Mouse (Mus musculus) C2C12 (cell line): Measurements from ENCODE around the gene Eif4e3.

ENCODE experiments used
- CTCF ChIP-seq: IDR thresholded peaks from one replicate; pipeline ENCODE4 v1.5.1; 2011; ENCODE audit not compliant: control insufficient read depth, insufficient read depth, insufficient read length
- FOSL1 ChIP-seq: IDR thresholded peaks from one replicate; pipeline ENCODE4 v1.8.0; 2011; ENCODE audit warnings: mild to moderate bottlenecking, low read length; ENCODE audit not compliant: poor library complexity, insufficient read depth, severe bottlenecking
- MAX ChIP-seq: IDR thresholded peaks from one replicate; pipeline ENCODE4 v1.6.1; 2011; ENCODE audit warnings: mild to moderate bottlenecking, control low read depth

DNA sequence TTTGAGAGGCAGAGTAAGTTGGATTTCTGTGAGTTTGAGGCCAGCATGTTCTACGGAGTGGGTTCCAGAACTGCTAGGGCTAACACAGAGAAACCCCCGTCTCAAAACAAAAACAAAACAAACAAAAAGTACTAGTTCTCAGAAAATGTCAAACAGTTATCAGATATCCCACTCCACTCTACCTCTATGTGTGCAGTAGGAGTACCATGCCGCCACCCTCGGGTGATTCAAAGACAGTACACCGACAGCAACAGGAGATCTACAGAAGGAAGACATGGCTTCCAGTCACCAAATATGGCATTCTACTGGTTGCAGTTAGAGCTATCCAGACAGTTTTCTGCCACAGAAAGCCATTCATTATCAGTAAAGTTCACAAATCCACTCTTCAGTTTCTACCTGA is 21.7 kb downstream of the Eif4e3 start:
- TF ChIP-seq CTCF, result no peak
- TF ChIP-seq FOSL1, result no peak
- TF ChIP-seq MAX, result no peak
